Mouse (Mus musculus): ENCODE data around the gene Rnf181. TPM values are rescaled to one million over a fixed set of nuclear protein-coding genes. Genes with fewer than 3 reads are reported as not detected.
A peak's percentile ranks its signal among the peaks of the same experiment; 100 is the strongest.

Rnf181 gene
- polyA plus RNA-seq, 1 experiment from 2014 or later = 164 TPM

GRCm38 (mm10) chr6:72345074-72345567 is 21.6 kb downstream of the Rnf181 start, which contains the start of gene Usp39:
TSS of gene Usp39 (minus strand) at chr6:72345184.
- H3K9me3 ChIP-seq (ENCODE audit: low read length) = no peaks in the 10 kb centered on the region
- H3K27me3 ChIP-seq (ENCODE audit: insufficient read depth, low read length) = no peaks in the 10 kb centered on the region
- peaks cover 16% of the 10 kb centered on the region; the same call in 1 of the 2 replicates for H3K36me3 ChIP-seq (ENCODE audit: insufficient read depth, low read length)
- H3K4me2 ChIP-seq (replicated peaks; ENCODE audit: low read depth, low read length) = peak within 1 kb of the TSS; percentile 95
- peak within 1 kb of the TSS; percentile 79 for H3K4me3 ChIP-seq (ENCODE audit: low read length)
- under 1% methylated on average over 30 of the region's 30 CpGs for WGBS
- H3K4me1 ChIP-seq (ENCODE audit: insufficient read depth, low read length) = peaks cover 30% of the 10 kb centered on the region
- ATAC-seq (ENCODE audit: low FRiP score, low TSS enrichment) = peak; percentile 55; the same call in 1 of the 2 replicates
- peak within 1 kb of the TSS; percentile 85 for H3K9ac ChIP-seq (replicated peaks; ENCODE audit: low read length)
- peak within 1 kb of the TSS; percentile 29; the same call in 1 of the 2 replicates for H3K27ac ChIP-seq (ENCODE audit: low read length)

- H3K27me3 ChIP-seq (ENCODE audit: insufficient read depth, low read length) = no peaks in the 10 kb centered on the region
- under 1% methylated on average over 36 of the region's 42 CpGs for WGBS
Measured at GRCm38 (mm10) chr6:72344396-72345073, 22.2 kb downstream of the Rnf181 start.

GRCm38 (mm10) chr6:72340481-72340880 is 26.3 kb downstream of the Rnf181 start:
- peaks cover 31% of the 10 kb centered on the region for H3K36me3 ChIP-seq (ENCODE audit: insufficient read depth, low read length)
- no peak for ATAC-seq (ENCODE audit: low FRiP score, low TSS enrichment)
- 55% methylated on average over 2 of the region's 2 CpGs for WGBS
- no peak overlapping the region for H3K27ac ChIP-seq (ENCODE audit: low read length)
- H3K4me3 ChIP-seq (ENCODE audit: low read length) = no peak overlapping the region
- H3K27me3 ChIP-seq (ENCODE audit: insufficient read depth, low read length) = no peaks in the 10 kb centered on the region
- H3K4me2 ChIP-seq (replicated peaks; ENCODE audit: low read depth, low read length) = no peak overlapping the region
- no peak overlapping the region for H3K9ac ChIP-seq (replicated peaks; ENCODE audit: low read length)
- H3K4me1 ChIP-seq (ENCODE audit: insufficient read depth, low read length) = peaks cover 12% of the 10 kb centered on the region
- H3K9me3 ChIP-seq (ENCODE audit: low read length) = no peaks in the 10 kb centered on the region

More at GRCm38 (mm10) chr6:72344396-72345073, 22.2 kb downstream of the Rnf181 start:
- Histone ChIP-seq H3K9ac (replicated peaks; ENCODE audit: low read length) (peak overlapping the region; percentile 85), H3K4me1 (ENCODE audit: insufficient read depth, low read length) (peaks cover 30% of the 10 kb centered on the region), H3K4me3 (ENCODE audit: low read length) (peak overlapping the region; percentile 79), H3K9me3 (ENCODE audit: low read length) (no peaks in the 10 kb centered on the region), H3K36me3 (ENCODE audit: insufficient read depth, low read length) (peaks cover 11% of the 10 kb centered on the region; the same call in 1 of the 2 replicates), H3K27ac (ENCODE audit: low read length) (peak overlapping the region; percentile 29; the same call in 1 of the 2 replicates), H3K4me2 (replicated peaks; ENCODE audit: low read depth, low read length) (peak overlapping the region; percentile 95)
- ATAC-seq (ENCODE audit: low FRiP score, low TSS enrichment) = no peak

GRCm38 (mm10) chr6:72333111-72333510 is 33.6 kb downstream of the Rnf181 start:
- peaks cover 62% of the 10 kb centered on the region for H3K36me3 ChIP-seq (ENCODE audit: insufficient read depth, low read length)
- no peak for ATAC-seq (ENCODE audit: low FRiP score, low TSS enrichment)
- no peaks in the 10 kb centered on the region for H3K27me3 ChIP-seq (ENCODE audit: insufficient read depth, low read length)
- H3K4me1 ChIP-seq (ENCODE audit: insufficient read depth, low read length) = no peaks in the 10 kb centered on the region
- 68% methylated on average over 5 of the region's 5 CpGs for WGBS
- H3K4me3 ChIP-seq (ENCODE audit: low read length) = no peak overlapping the region
- no peak overlapping the region for H3K4me2 ChIP-seq (replicated peaks; ENCODE audit: low read depth, low read length)
- no peak overlapping the region for H3K27ac ChIP-seq (ENCODE audit: low read length)
- H3K9ac ChIP-seq (replicated peaks; ENCODE audit: low read length) = no peak overlapping the region
- no peaks in the 10 kb centered on the region for H3K9me3 ChIP-seq (ENCODE audit: low read length)

DNA sequence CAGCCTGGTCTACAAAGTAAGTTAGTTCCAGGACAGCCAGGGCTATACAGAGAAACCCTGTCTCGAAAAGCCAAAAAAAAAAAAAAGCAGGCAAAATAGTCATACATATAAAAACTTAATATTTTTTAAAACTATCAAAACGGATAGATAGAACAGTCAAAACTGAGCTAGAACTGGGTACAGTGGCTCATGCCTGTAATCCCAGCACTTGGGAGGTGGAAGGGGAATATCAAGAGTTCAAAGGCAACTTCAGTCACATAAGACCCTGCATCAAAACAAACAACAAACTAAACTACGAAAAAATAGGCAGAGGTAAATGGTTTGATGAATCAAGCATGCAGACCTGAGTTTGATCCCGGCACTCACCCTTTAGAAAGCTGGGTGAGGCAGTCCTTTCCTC is 36.6 kb downstream of the Rnf181 start:
- no peaks in the 10 kb centered on the region for H3K9me3 ChIP-seq (ENCODE audit: low read length)
- H3K36me3 ChIP-seq (ENCODE audit: insufficient read depth, low read length) = peaks cover 61% of the 10 kb centered on the region
- no peak overlapping the region for H3K9ac ChIP-seq (replicated peaks; ENCODE audit: low read length)
- no peak for ATAC-seq (ENCODE audit: low FRiP score, low TSS enrichment)
- no peak overlapping the region for H3K27ac ChIP-seq (ENCODE audit: low read length)
- H3K27me3 ChIP-seq (ENCODE audit: insufficient read depth, low read length) = no peaks in the 10 kb centered on the region
- no peak overlapping the region for H3K4me3 ChIP-seq (ENCODE audit: low read length)
- no peak overlapping the region for H3K4me2 ChIP-seq (replicated peaks; ENCODE audit: low read depth, low read length)
- WGBS = 93% methylated on average over 4 of the region's 4 CpGs
- no peaks in the 10 kb centered on the region for H3K4me1 ChIP-seq (ENCODE audit: insufficient read depth, low read length)

GRCm38 (mm10) chr6:72329019-72329418 is 37.7 kb downstream of the Rnf181 start:
- peaks cover 68% of the 10 kb centered on the region for H3K36me3 ChIP-seq (ENCODE audit: insufficient read depth, low read length)
- no peak overlapping the region for H3K4me3 ChIP-seq (ENCODE audit: low read length)
- no peaks in the 10 kb centered on the region for H3K27me3 ChIP-seq (ENCODE audit: insufficient read depth, low read length)
- no peaks in the 10 kb centered on the region for H3K4me1 ChIP-seq (ENCODE audit: insufficient read depth, low read length)
- ATAC-seq (ENCODE audit: low FRiP score, low TSS enrichment) = no peak
- 92% methylated on average over 5 of the region's 5 CpGs for WGBS
- H3K27ac ChIP-seq (ENCODE audit: low read length) = no peak overlapping the region
- no peak overlapping the region for H3K4me2 ChIP-seq (replicated peaks; ENCODE audit: low read depth, low read length)
- no peaks in the 10 kb centered on the region for H3K9me3 ChIP-seq (ENCODE audit: low read length)
- no peak overlapping the region for H3K9ac ChIP-seq (replicated peaks; ENCODE audit: low read length)

DNA sequence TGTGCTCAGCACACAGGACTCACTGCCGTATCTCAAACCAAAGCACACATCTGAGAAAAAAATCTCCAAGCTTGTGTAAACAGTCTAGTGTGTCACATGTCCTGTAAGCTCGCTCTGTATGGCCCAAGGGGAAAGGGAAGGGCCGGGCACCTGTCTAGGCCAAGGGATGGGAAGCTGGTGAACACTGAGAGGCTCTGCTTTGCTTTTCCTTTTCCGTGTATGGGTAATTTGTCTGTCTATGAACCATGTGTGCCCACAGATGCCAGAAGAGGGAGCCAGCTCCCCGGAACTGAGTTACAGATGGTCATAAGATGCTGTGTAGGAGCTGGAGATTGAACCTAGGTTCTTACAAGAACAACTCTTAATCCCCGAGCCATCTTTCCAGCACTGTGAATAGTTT is 40.5 kb downstream of the Rnf181 start:
- H3K4me1 ChIP-seq (ENCODE audit: insufficient read depth, low read length) = no peaks in the 10 kb centered on the region
- H3K27me3 ChIP-seq (ENCODE audit: insufficient read depth, low read length) = no peaks in the 10 kb centered on the region
- H3K9me3 ChIP-seq (ENCODE audit: low read length) = no peaks in the 10 kb centered on the region
- ATAC-seq (ENCODE audit: low FRiP score, low TSS enrichment) = no peak
- no peak overlapping the region for H3K9ac ChIP-seq (replicated peaks; ENCODE audit: low read length)
- H3K4me2 ChIP-seq (replicated peaks; ENCODE audit: low read depth, low read length) = no peak overlapping the region
- peaks cover 65% of the 10 kb centered on the region for H3K36me3 ChIP-seq (ENCODE audit: insufficient read depth, low read length)
- no peak overlapping the region for H3K27ac ChIP-seq (ENCODE audit: low read length)
- no peak overlapping the region for H3K4me3 ChIP-seq (ENCODE audit: low read length)
- WGBS = 71% methylated on average over 6 of the region's 6 CpGs

DNA sequence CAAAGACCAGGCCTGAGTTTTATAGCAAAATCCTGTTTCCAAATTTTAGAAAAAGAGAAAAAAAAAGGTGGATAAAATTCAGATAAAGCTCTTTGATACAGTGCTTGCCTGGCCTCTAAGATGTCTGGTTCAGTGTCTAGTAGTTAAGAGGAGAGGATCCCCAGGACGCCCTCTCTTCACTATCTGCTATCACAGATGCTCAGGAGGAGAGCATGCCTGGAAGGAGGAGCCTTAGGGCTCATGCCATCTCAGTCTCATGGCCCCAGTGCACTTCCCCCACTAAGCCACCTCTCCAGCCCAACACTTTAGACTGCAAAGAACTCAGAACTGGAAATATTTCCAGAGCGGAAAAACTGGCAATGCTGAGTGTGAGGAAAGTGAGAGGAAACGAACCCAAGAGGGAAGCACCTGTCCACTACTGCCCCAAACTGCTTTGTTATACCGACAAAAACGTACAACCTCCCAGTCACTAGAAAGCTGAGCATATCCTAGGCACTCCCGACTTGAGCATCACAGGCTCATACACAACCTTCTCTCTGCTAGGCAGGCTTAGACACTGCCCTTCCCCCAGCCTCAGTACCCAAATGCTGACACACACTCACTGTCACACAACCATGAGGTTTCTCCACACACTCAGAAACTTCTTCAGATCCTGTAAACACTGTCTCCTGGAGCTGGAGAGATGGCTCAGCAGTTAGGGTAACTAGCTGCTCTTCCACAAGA is 42.8 kb downstream of the Rnf181 start:
- WGBS = 84% methylated on average over 6 of the region's 6 CpGs
- H3K4me3 ChIP-seq (ENCODE audit: low read length) = no peak overlapping the region

GRCm38 (mm10) chr6:72322936-72323335 is 43.8 kb downstream of the Rnf181 start:
- 97% methylated on average over 3 of the region's 3 CpGs for WGBS

More for the DNA sequence above, 42.8 kb downstream of the Rnf181 start:
- ATAC-seq (ENCODE audit: low FRiP score, low TSS enrichment) = no peak
- no peaks in the 10 kb centered on the region for H3K4me1 ChIP-seq (ENCODE audit: insufficient read depth, low read length)
- H3K4me2 ChIP-seq (replicated peaks; ENCODE audit: low read depth, low read length) = no peak overlapping the region
- no peak overlapping the region for H3K27ac ChIP-seq (ENCODE audit: low read length)
- H3K36me3 ChIP-seq (ENCODE audit: insufficient read depth, low read length) = peaks cover 75% of the 10 kb centered on the region
- no peaks in the 10 kb centered on the region for H3K27me3 ChIP-seq (ENCODE audit: insufficient read depth, low read length)
- no peaks in the 10 kb centered on the region for H3K9me3 ChIP-seq (ENCODE audit: low read length)
- no peak overlapping the region for H3K9ac ChIP-seq (replicated peaks; ENCODE audit: low read length)

More at GRCm38 (mm10) chr6:72322936-72323335, 43.8 kb downstream of the Rnf181 start:
- no peak for ATAC-seq (ENCODE audit: low FRiP score, low TSS enrichment)
- Histone ChIP-seq H3K9ac (replicated peaks; ENCODE audit: low read length) (no peak overlapping the region), H3K27me3 (ENCODE audit: insufficient read depth, low read length) (no peaks in the 10 kb centered on the region), H3K4me3 (ENCODE audit: low read length) (no peak overlapping the region), H3K27ac (ENCODE audit: low read length) (no peak overlapping the region), H3K4me1 (ENCODE audit: insufficient read depth, low read length) (no peaks in the 10 kb centered on the region), H3K4me2 (replicated peaks; ENCODE audit: low read depth, low read length) (no peak overlapping the region), H3K9me3 (ENCODE audit: low read length) (no peaks in the 10 kb centered on the region), H3K36me3 (ENCODE audit: insufficient read depth, low read length) (peaks cover 72% of the 10 kb centered on the region)
